Mouse (Mus musculus): ENCODE measurements around the gene Mybpc3. TPM values are rescaled to one million over a fixed set of nuclear protein-coding genes. Genes with fewer than 3 reads are reported as not detected.

Gene Mybpc3
- polyA plus RNA-seq, 1 experiment: 0.05 TPM

- Histone ChIP-seq H3K27ac (ENCODE audit: insufficient read depth, low read depth, low read length) (no peak overlapping the region), H3K4me1 (ENCODE audit: control insufficient read depth, insufficient read depth, insufficient read length, low read length) (no peaks in the 10 kb centered on the region), H3K36me3 (ENCODE audit: control insufficient read depth, insufficient read depth, low read length) (no peaks in the 10 kb centered on the region), H3K4me3 (ENCODE audit: low read depth, low read length) (no peak overlapping the region), H3K27me3 (ENCODE audit: control insufficient read depth, insufficient read depth, low read length) (no peaks in the 10 kb centered on the region)
- no peak for TF ChIP-seq POLR2A (IDR thresholded peaks at IDR 0.05; ENCODE audit: low read depth, low read length)
- no peak for TF ChIP-seq CTCF (IDR thresholded peaks at IDR 0.05; ENCODE audit: extremely low read depth, insufficient read length, insufficient replicate concordance, low read depth, low read length)
- 78% methylated on average over 6 of the region's 6 CpGs for WGBS
Observed at GRCm38 (mm10) chr2:91121011-91121410, 3.1 kb downstream of the Mybpc3 start.

- no peak overlapping the region for H3K27ac ChIP-seq (ENCODE audit: insufficient read depth, low read depth, low read length)
- WGBS: 54% methylated on average over 8 of the region's 8 CpGs
- TF ChIP-seq POLR2A (IDR thresholded peaks at IDR 0.05; ENCODE audit: low read depth, low read length): no peak
- TF ChIP-seq CTCF (IDR thresholded peaks at IDR 0.05; ENCODE audit: extremely low read depth, insufficient read length, insufficient replicate concordance, low read depth, low read length): no peak
- no peaks in the 10 kb centered on the region for H3K36me3 ChIP-seq (ENCODE audit: control insufficient read depth, insufficient read depth, low read length)
- no peaks in the 10 kb centered on the region for H3K4me1 ChIP-seq (ENCODE audit: control insufficient read depth, insufficient read depth, insufficient read length, low read length)
- no peaks in the 10 kb centered on the region for H3K27me3 ChIP-seq (ENCODE audit: control insufficient read depth, insufficient read depth, low read length)
- H3K4me3 ChIP-seq (ENCODE audit: low read depth, low read length): no peak overlapping the region
Observed at GRCm38 (mm10) chr2:91121497-91121896, 3.6 kb downstream of the Mybpc3 start.

GRCm38 (mm10) chr2:91123521-91123920 lies 5.6 kb downstream of the Mybpc3 start:
- H3K27ac ChIP-seq (ENCODE audit: insufficient read depth, low read depth, low read length): no peak overlapping the region
- H3K36me3 ChIP-seq (ENCODE audit: control insufficient read depth, insufficient read depth, low read length): no peaks in the 10 kb centered on the region
- H3K4me1 ChIP-seq (ENCODE audit: control insufficient read depth, insufficient read depth, insufficient read length, low read length): no peaks in the 10 kb centered on the region
- H3K4me3 ChIP-seq (ENCODE audit: low read depth, low read length): no peak overlapping the region
- 61% methylated on average over 6 of the region's 6 CpGs for WGBS
- TF ChIP-seq POLR2A (IDR thresholded peaks at IDR 0.05; ENCODE audit: low read depth, low read length) (no peak), CTCF (IDR thresholded peaks at IDR 0.05; ENCODE audit: extremely low read depth, insufficient read length, insufficient replicate concordance, low read depth, low read length) (no peak)
- no peaks in the 10 kb centered on the region for H3K27me3 ChIP-seq (ENCODE audit: control insufficient read depth, insufficient read depth, low read length)

GRCm38 (mm10) chr2:91125101-91125500 lies 7.2 kb downstream of the Mybpc3 start:
- no peak overlapping the region for H3K4me3 ChIP-seq (ENCODE audit: low read depth, low read length)
- H3K27ac ChIP-seq (ENCODE audit: insufficient read depth, low read depth, low read length): no peak overlapping the region
- no peak for TF ChIP-seq CTCF (IDR thresholded peaks at IDR 0.05; ENCODE audit: extremely low read depth, insufficient read length, insufficient replicate concordance, low read depth, low read length)
- TF ChIP-seq POLR2A (IDR thresholded peaks at IDR 0.05; ENCODE audit: low read depth, low read length): no peak
- H3K4me1 ChIP-seq (ENCODE audit: control insufficient read depth, insufficient read depth, insufficient read length, low read length): no peaks in the 10 kb centered on the region
- WGBS: 81% methylated on average over 10 of the region's 10 CpGs
- H3K27me3 ChIP-seq (ENCODE audit: control insufficient read depth, insufficient read depth, low read length): no peaks in the 10 kb centered on the region
- no peaks in the 10 kb centered on the region for H3K36me3 ChIP-seq (ENCODE audit: control insufficient read depth, insufficient read depth, low read length)

- no peak overlapping the region for H3K27ac ChIP-seq (ENCODE audit: insufficient read depth, low read depth, low read length)
- no peaks in the 10 kb centered on the region for H3K4me1 ChIP-seq (ENCODE audit: control insufficient read depth, insufficient read depth, insufficient read length, low read length)
- TF ChIP-seq POLR2A (IDR thresholded peaks at IDR 0.05; ENCODE audit: low read depth, low read length) (no peak), CTCF (IDR thresholded peaks at IDR 0.05; ENCODE audit: extremely low read depth, insufficient read length, insufficient replicate concordance, low read depth, low read length) (no peak)
- H3K36me3 ChIP-seq (ENCODE audit: control insufficient read depth, insufficient read depth, low read length): no peaks in the 10 kb centered on the region
- 72% methylated on average over 5 of the region's 5 CpGs for WGBS
- H3K4me3 ChIP-seq (ENCODE audit: low read depth, low read length): no peak overlapping the region
- no peaks in the 10 kb centered on the region for H3K27me3 ChIP-seq (ENCODE audit: control insufficient read depth, insufficient read depth, low read length)
Observed at GRCm38 (mm10) chr2:91128761-91129160, 10.8 kb downstream of the Mybpc3 start.

- 80% methylated on average over 6 of the region's 6 CpGs for WGBS
- TF ChIP-seq POLR2A (IDR thresholded peaks at IDR 0.05; ENCODE audit: low read depth, low read length) (no peak), CTCF (IDR thresholded peaks at IDR 0.05; ENCODE audit: extremely low read depth, insufficient read length, insufficient replicate concordance, low read depth, low read length) (no peak)
Observed at GRCm38 (mm10) chr2:91130126-91130525, 12.2 kb downstream of the Mybpc3 start.

GRCm38 (mm10) chr2:91131251-91131650 lies 13.3 kb downstream of the Mybpc3 start:
- 86% methylated on average over 15 of the region's 15 CpGs for WGBS
- no peaks in the 10 kb centered on the region for H3K36me3 ChIP-seq (ENCODE audit: control insufficient read depth, insufficient read depth, low read length)
- TF ChIP-seq CTCF (IDR thresholded peaks at IDR 0.05; ENCODE audit: extremely low read depth, insufficient read length, insufficient replicate concordance, low read depth, low read length): no peak
- TF ChIP-seq POLR2A (IDR thresholded peaks at IDR 0.05; ENCODE audit: low read depth, low read length): no peak
- H3K4me1 ChIP-seq (ENCODE audit: control insufficient read depth, insufficient read depth, insufficient read length, low read length): no peaks in the 10 kb centered on the region
- H3K27me3 ChIP-seq (ENCODE audit: control insufficient read depth, insufficient read depth, low read length): no peaks in the 10 kb centered on the region
- no peak overlapping the region for H3K27ac ChIP-seq (ENCODE audit: insufficient read depth, low read depth, low read length)
- H3K4me3 ChIP-seq (ENCODE audit: low read depth, low read length): no peak overlapping the region

More at GRCm38 (mm10) chr2:91130126-91130525, 12.2 kb downstream of the Mybpc3 start:
- Histone ChIP-seq H3K4me3 (ENCODE audit: low read depth, low read length) (no peak overlapping the region), H3K27ac (ENCODE audit: insufficient read depth, low read depth, low read length) (no peak overlapping the region), H3K36me3 (ENCODE audit: control insufficient read depth, insufficient read depth, low read length) (no peaks in the 10 kb centered on the region), H3K4me1 (ENCODE audit: control insufficient read depth, insufficient read depth, insufficient read length, low read length) (no peaks in the 10 kb centered on the region), H3K27me3 (ENCODE audit: control insufficient read depth, insufficient read depth, low read length) (no peaks in the 10 kb centered on the region)
